Mouse (Mus musculus) bone marrow, adult 2 months (tissue): ENCODE measurements around the gene Elmsan1. TPM values are rescaled to one million over a fixed set of nuclear protein-coding genes. Genes with fewer than 3 reads are reported as not detected.

Source experiments
- H3K27ac ChIP-seq: fragments of 200-500 bp; 2 replicates; pipeline ENCODE4 v1.5.1; 2012; ENCODE audit warnings: low read depth, mild to moderate bottlenecking, control low read depth, inconsistent platforms, low read length; ENCODE audit not compliant: control insufficient read depth, poor library complexity, insufficient read depth
- H3K4me1 ChIP-seq: fragments of 200-500 bp; 2 replicates; pipeline ENCODE4 v1.6.1; 2011; ENCODE audit warnings: low read length; ENCODE audit not compliant: control insufficient read depth, insufficient read depth
- H3K4me3 ChIP-seq: fragments of 200-500 bp; replicated peaks from 2 replicates; pipeline ENCODE3; 2011; ENCODE audit warnings: mild to moderate bottlenecking, low read depth, low read length, control low read depth; ENCODE audit not compliant: control insufficient read depth
- CTCF ChIP-seq: fragments of 200-500 bp; IDR thresholded peaks from 2 replicates; pipeline ENCODE4 v1.5.1; 2011; ENCODE audit warnings: low read length, control low read depth; ENCODE audit not compliant: control insufficient read depth, insufficient read depth
- POLR2A ChIP-seq: fragments of 200-500 bp; IDR thresholded peaks from 2 replicates; pipeline ENCODE4 v1.6.1; 2011; ENCODE audit warnings: low read depth, mild to moderate bottlenecking, control low read depth, low read length, borderline replicate concordance; ENCODE audit not compliant: control insufficient read depth
- WGBS: fragments of 180-500 bp; shearing (Covaris S2); methylation state at CpG from one replicate; pipeline ENCODE4 v1.1.7; 2018; 5-methylcytosine and 5-hydroxymethylcytosine counted together
- polyA plus RNA-seq: library from polyadenylated mRNA; stranded (reverse); fragments of >200 nt; gene quantifications from 2 replicates; pipeline ENCODE4 v1.2.4, GENCODE M21; 2011; ENCODE audit warnings: low replicate concordance; ENCODE audit not compliant: missing spikeins, insufficient read depth, insufficient read length

Gene Elmsan1
- polyA plus RNA-seq, 1 experiment = 20.0 TPM

- TF ChIP-seq POLR2A = no peak
- no peak for TF ChIP-seq CTCF
- Histone ChIP-seq H3K27ac (peak overlapping the region; percentile 18; the same call in 1 of the 2 replicates), H3K4me1 (peaks cover 21% of the 10 kb centered on the region), H3K4me3 (no peak overlapping the region)
- WGBS = 91% methylated on average over 17 of the region's 17 CpGs
Observed at GRCm38 (mm10) chr12:84172862-84173261, 45.8 kb downstream of the Elmsan1 start.

- Histone ChIP-seq H3K27ac (peak overlapping the region; percentile 18; the same call in 1 of the 2 replicates), H3K4me3 (no peak overlapping the region), H3K4me1 (peaks cover 21% of the 10 kb centered on the region)
- TF ChIP-seq CTCF (no peak), POLR2A (no peak)
- 51% methylated on average over 3 of the region's 3 CpGs for WGBS
Observed at GRCm38 (mm10) chr12:84172216-84172615, 46.5 kb downstream of the Elmsan1 start.

DNA sequence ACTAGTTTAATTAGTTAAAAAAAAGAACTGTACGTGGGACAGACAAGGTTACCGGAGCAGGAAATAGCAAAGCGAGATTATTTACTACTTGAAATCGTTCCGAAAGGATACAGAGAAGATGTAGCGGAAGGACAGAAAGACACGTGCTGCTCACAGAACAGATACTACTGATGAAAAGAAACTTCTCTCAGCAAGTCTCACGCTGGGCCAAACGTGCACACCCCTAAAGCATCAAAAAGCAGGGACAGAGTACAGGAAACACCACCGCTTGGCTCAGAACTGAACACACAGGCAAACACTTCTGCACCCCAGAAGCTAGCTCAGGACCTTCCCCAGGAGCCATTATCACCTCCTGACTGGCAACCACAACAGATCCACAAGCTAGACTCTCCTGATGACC is 48.1 kb downstream of the Elmsan1 start:
- H3K27ac ChIP-seq = no peak overlapping the region
- 82% methylated on average over 10 of the region's 10 CpGs for WGBS
- no peak for TF ChIP-seq CTCF
- no peak for TF ChIP-seq POLR2A
- H3K4me1 ChIP-seq = peaks cover 16% of the 10 kb centered on the region
- H3K4me3 ChIP-seq = no peak overlapping the region

- WGBS = 60% methylated on average over 8 of the region's 8 CpGs
- TF ChIP-seq POLR2A (no peak), CTCF (no peak)
- Histone ChIP-seq H3K27ac (no peak overlapping the region), H3K4me3 (no peak overlapping the region), H3K4me1 (no peaks in the 10 kb centered on the region; the same call in 1 of the 2 replicates)
Observed at GRCm38 (mm10) chr12:84165631-84166373, 52.9 kb downstream of the Elmsan1 start.

DNA sequence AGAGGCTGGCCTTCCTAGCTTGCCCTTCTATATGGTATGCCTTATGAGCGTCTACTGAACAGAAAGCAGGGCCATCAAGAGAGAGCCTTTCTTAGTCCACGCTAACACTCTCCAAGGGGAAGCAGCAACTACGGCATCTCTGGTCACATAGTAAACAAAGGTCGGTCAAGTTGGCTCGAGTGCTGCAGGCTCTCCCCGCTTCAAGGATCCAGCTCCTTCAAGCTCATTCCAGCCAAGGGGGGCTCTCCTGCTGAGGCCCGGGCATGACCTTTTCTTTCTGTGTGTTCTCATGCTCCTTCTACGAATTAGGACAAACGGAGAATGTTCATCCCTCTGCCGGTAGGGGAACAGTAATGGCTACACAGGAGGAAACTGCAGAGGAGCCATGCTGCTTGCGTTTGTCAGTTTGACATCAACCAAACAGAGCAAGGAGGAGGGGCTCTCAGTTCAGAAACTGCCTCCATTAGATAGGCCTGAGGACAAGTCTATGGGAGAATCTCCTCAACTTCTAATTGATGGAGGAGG is 55.0 kb downstream of the Elmsan1 start:
- TF ChIP-seq CTCF = no peak
- TF ChIP-seq POLR2A = no peak
- no peaks in the 10 kb centered on the region; the same call in 1 of the 2 replicates for H3K4me1 ChIP-seq
- H3K27ac ChIP-seq = no peak overlapping the region
- H3K4me3 ChIP-seq = no peak overlapping the region
- WGBS = 89% methylated on average over 11 of the region's 11 CpGs

- TF ChIP-seq CTCF (peak; percentile 96), POLR2A (no peak)
- Histone ChIP-seq H3K27ac (no peak overlapping the region), H3K4me3 (no peak overlapping the region), H3K4me1 (no peaks in the 10 kb centered on the region)
- 42% methylated on average over 9 of the region's 9 CpGs for WGBS
Observed at GRCm38 (mm10) chr12:84163133-84163532, 55.5 kb downstream of the Elmsan1 start.

- WGBS = 83% methylated on average over 14 of the region's 14 CpGs
- Histone ChIP-seq H3K4me3 (no peak overlapping the region), H3K27ac (no peak overlapping the region), H3K4me1 (no peaks in the 10 kb centered on the region)
- no peak for TF ChIP-seq POLR2A
- peak; percentile 77 for TF ChIP-seq CTCF
Observed at GRCm38 (mm10) chr12:84161616-84162433, 56.9 kb downstream of the Elmsan1 start.

DNA sequence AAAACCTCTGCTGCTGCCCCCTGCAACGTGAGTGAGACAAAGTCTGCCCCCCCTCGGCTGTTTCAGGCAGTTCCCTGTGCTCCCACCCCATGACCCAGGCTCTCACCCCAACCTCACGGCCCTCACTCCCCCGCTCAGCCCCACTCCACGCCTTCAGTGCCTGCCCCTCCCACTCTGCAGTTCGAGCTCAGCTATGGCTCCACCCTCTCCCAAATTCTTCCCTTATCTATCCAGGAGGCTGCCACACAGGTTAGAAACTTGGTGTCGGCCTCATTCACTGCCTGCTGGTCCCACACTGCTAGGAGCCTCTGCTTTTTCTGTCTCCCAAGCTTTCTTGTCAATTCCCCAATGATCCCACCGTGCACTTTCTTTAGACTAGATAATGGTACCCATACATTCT is 57.6 kb downstream of the Elmsan1 start:
- TF ChIP-seq POLR2A (no peak), CTCF (no peak)
- Histone ChIP-seq H3K4me1 (no peaks in the 10 kb centered on the region), H3K27ac (no peak overlapping the region), H3K4me3 (no peak overlapping the region)
- 73% methylated on average over 8 of the region's 8 CpGs for WGBS
